Mouse (Mus musculus) T-cell, adult 2 months (primary cell): ENCODE results near the gene Rgcc.

ENCODE experiments used
- DNase-seq: peaks from one replicate; pipeline ENCODE4 v3.0.0; 2022; ENCODE audit warnings: low spot score

Rgcc gene

GRCm38 (mm10) chr14:79278927-79279326 lies 22.5 kb downstream of the Rgcc start:
- DNase-seq: no peak

GRCm38 (mm10) chr14:79277922-79278321 lies 23.5 kb downstream of the Rgcc start:
- no peak for DNase-seq

DNA sequence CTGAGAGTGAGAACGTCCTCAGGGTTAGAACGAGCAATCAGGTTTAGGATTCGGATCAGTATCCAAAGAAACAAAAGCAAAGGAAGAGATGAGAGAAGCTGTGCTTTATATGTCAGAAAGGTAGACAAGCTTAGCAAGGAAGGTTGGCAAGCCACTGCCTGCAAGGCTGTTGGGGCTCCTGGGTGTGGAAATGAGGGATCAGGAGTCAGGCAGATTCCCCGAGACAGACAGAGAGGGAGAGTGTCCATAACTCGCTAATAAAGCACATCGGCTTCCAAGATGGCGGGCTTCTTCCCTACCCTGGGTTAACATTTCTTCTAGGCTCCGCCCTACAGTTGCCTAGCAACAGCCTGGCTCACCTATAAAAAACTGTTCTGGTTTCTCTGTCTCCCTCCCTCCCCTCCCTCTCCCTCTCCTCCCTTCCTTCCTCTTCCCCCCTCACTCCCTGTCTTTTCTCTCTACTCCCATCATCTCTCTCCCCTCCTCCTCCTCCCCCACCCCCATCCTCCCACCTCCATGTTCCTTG lies 25.5 kb downstream of the Rgcc start:
- DNase-seq: no peak

DNA sequence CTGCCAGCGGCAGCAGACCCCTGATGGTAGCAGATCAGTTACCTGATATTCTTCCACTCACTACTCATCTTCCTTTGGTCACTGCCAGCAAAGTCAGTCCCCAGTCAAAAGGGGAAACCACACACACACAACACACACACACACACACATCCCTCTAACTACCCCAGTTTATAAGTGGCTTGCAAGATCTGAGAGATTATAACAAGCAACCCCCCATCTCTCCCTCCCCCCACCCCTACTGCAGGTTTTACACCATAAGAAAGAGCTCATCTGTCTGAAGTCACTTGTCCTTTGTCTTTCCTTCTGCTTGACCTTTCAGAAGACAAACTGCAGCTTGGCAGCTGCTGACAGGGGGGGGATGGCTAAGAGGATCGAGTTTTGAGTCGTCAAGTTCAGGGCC lies 26.0 kb downstream of the Rgcc start:
- DNase-seq: no peak

DNA sequence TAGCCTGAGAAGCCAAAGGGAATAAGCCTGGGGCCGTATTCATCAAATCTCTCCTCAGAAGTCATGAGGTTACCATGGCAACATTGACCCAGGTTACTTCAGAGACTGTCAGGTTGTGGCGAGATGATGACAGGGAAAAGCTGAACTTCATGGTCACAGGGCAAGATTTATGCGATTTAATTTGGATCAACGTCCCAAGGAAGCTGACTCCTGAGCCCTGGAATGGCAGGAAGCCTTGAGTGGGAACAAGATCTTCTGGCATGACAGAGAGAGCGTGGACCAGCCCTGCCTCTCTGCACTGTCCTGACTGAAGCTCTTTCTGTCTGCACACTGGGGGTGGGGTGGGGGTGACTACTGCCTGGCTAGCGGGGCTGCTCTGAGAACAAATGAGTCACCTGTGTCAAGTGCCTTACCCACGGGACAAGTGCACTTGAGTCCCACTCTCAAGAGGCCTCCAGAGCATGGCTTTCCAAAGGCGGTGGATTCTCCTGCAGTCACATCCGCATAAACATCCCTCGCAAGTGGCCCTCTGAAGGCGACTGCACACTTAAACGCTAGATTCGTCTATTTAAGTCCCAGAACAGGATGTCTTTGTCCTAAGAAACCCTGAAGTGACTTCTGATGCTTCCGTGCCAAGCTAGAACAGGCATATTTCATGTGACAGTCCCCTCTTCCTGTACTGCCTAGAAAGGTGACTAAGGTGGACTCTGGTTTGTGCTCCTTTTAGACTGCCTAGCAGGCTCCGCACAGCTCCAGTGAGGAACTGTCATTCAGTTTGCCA lies 27.6 kb downstream of the Rgcc start:
- DNase-seq: no peak

DNA sequence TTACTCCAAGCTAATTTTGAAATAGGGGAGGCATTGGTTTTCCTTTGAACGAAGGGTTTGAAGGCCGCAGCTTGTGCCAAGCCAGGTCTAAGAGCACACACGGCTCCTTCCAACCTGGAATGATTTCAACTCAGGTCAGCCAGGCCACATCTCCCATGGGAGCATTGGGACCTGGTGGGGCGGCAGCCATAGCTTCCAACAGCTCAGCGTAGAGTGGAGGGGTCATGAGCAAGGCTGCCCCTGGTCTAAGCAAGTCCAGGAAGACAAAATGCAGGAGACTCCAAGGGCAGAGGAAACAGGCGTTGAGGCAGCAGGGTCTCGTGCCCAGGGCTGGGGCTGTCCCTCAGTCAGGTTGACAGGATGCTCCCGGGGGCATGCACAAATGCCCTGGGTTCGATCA lies 28.5 kb downstream of the Rgcc start:
- DNase-seq: no peak

DNA sequence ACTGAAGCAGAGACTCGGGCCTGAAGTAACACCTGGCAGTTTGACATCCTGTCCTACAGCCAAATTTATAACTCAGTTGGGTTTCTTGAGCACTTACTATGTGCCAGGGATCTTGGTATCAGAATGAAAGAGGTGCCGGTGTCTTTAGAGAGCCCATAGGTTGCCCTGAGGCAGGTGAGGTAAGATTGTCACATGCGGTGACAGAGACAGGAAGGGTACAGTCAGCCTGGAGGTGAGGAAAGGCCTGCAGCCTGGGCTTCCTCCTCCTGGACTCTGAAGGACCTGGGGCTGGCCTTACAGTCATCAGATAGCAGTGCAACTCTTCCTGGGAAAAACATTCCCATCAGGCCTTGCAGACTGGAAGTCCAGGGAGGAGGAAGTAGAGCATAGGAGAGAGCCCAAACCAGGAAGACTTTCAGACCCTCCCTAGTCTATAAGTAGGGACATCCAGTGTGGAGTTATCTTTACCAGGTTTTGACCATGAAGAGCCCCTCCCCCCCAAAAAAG lies 29.2 kb downstream of the Rgcc start:
- DNase-seq: no peak

DNA sequence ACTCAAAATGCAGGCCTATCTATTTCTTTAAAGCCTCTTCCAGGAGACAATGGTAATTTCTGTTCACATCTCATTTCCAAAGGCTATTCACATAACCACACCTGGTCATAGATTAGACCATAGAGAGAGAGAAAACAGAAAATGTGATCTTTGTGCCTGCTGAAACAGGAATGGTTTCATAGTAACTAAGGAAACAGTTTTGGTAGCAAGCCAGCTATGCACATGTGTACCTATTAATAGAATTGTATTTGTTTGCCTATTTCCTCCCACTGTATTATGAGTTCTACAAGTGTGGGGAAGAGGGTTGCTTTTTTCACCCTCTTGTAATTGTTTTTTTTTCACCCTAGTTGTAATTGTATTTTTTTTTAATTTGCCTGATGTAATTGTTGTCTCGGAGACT lies 31.9 kb downstream of the Rgcc start:
- no peak for DNase-seq

DNA sequence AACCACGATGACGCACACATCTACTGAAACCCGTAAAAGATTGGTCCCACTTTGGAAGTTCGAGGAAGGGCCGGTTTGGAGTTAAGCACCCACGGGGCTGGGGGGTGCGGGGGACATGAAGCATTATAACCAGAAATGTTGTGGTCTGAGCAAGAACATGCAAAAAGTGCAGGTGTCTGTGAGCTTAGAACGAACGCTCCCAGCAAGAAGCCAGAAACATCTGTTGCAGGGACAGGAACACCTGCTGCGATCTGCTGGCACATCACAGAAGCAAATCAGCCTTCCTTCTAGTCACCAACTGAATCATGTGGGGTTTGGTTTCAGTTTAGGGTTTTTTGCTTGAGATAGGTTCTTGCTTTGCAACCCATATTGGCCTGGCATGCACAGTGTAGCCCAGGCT lies 33.6 kb downstream of the Rgcc start:
- DNase-seq: peak; percentile 50

DNA sequence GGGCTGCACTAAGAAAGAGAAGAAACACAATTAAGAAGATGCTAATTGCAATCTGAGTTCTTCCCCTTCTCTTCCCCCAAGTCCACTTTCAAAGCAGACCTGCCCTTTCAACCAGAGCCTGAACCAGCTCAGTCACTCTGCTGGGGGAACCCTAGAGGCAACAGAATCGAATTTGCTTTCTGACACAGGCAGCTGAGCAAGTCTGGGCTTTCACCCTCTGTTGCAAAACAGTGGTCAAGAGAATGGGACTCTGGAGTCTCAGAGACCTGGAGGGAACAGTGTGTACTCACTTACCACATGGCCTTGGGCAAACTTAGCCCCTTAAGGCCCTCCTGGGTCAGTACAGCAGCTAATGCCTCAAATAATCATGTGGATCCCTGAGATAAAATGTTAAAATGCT lies 34.1 kb downstream of the Rgcc start:
- DNase-seq: no peak

GRCm38 (mm10) chr14:79266408-79266807 lies 35.0 kb downstream of the Rgcc start:
- no peak for DNase-seq

- no peak for DNase-seq
These were observed 35.7 kb downstream of the Rgcc start for GRCm38 (mm10) chr14:79265738-79266137.

DNA sequence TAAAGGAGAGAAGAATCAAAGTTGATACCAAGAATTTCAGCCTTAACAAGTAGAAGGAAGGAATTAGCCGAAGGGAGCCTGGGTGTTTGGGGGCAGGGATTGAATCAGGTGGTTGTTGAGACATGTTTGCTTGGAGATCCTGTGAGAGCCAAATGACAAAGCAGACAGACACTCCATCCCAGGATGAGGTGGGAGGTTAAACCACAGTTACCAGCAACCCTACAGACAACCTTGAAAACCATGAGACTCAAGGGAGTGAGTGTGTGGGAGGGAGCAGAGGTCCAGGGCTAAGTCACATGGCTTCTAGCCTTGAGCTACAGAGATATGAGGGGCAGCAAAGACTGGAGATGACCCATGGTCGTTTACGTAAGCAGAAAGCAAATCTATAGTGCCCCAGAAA lies 38.1 kb downstream of the Rgcc start:
- DNase-seq: no peak

DNA sequence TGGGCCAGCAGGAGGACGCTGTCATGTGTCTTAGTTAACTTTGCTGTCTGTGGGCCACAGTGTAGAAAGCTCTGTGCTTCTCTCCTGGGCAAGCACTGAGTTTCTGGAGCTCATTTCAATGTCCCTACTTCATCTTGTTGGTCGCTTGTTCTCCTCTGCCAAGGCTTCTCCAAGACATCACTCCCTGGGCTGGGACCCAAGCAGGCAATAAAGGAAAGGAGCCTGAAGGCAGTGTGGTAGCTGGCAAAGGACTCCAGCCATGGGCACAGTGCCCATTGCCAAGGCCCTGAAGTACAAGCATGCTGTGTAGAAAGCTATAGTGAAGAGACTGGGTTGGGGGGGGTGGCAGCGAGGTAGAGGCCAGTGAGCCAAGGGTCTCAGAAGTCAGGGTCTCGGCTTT lies 38.8 kb downstream of the Rgcc start:
- no peak for DNase-seq

DNA sequence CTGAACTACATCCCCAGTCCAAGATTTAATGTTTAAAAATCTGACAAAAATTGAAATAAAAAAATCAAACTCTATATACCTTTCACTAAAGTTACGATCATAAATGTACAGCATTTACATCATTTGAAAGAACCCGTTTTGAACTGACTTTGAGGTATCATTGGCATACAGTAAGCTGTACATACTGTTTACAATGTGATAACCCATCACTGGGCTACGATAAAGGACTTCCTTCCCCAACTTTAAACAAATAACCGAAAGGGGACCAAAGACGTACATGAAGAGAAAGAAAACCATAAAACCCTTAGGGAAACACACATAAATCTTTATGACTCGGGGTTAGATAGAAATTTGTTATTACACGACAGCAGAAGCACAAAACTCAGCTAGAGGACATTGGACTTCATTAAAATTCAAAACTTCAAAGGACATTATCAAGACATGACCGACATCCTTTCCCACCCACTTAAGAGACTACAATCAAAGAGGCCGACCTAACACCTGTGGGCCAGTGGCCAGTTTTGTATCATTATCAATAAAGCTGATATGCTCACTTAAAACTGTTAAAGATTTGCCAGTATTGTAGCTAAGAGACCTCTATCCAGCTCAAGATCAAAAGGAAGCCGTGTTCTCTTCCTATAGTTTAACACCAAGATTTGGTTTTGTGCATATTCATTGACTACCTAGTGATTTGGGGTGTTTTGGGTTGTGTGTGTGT lies 42.2 kb downstream of the Rgcc start:
- no peak for DNase-seq

DNA sequence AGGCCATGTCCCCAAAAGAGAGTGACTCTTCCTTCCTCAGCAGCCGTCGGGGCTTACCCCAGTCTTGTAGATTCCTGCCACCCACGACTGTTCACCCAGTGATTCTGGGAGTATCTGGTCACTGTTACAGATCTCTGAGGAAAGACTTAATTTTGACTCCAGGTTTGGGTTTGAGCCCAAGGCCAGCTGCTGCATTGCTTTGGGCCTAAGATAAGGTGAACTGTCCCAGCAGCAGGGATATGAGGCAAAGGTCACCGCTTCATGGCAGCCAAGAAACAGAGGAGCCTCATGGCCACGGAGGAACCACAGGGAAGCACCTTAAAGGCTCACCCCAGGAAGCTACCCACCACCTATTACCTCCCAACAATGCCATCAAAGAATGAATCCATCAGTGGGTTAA lies 44.8 kb downstream of the Rgcc start:
- DNase-seq: no peak

DNA sequence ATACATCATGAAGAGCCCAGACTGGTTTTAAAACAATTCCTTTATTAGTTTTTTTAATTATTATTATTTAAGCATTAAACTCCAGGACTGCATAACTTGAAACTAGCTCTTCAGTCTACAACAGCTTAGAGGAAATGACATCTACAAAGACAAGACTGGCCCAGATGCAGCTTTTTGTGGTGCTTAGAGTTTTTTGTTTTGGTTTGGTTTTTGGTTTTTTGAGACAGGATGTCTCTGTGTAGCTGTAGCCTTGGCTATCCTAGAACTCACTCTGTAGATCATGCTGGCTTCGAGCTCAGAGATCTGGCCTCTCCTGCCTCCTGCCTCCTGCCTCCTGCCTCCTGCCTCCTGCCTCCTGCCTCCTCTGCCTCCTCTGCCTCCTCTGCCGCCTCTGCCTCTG lies 45.7 kb downstream of the Rgcc start:
- DNase-seq: peak; percentile 27

- DNase-seq: no peak
These were observed 49.6 kb downstream of the Rgcc start for GRCm38 (mm10) chr14:79251727-79252285.

DNA sequence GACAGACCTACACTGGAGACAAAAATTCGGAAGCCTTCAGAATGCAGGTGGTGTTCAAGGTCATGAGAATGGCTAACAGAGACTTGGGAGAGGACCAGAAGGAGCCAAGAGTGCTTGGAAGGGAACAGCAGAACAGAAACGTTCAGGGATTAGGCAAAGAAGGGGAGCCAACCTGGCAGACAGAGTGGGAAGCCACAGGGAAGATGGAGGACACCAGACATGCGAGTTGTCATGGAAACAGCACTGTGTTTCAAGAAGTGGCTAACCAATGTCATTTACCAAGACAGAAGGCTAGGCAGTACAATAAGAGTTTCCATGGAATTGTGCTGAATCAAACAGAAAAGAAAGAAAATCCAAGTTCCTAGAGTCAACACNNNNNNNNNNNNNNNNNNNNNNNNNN lies 56.9 kb downstream of the Rgcc start:
- DNase-seq: no peak

- peak; percentile 89 for DNase-seq
These were observed 58.2 kb downstream of the Rgcc start for GRCm38 (mm10) chr14:79243038-79243883.

DNA sequence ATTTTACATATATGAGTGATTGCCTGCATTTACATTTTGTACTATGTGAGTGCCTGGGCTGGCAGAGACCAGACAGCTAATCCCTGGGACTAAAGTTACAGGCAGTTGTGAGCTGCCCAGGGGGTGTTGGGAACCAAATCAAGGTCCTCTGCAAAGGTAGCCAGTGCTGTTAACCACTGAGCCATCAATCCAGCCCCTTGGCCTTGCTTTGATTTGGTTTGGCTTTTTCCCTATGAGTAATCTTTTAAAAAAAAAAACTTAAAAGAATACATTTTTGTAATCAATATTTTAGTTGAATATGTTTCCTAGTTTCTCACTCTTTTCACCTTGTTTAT lies 59.1 kb downstream of the Rgcc start:
- DNase-seq: no peak
